Mouse (Mus musculus) thymus, postnatal 14 days (tissue): ENCODE measurements around the gene Cda.
"Not testable (repeated sequence)": the region's sequence is repeated elsewhere in the genome, so short reads cannot be mapped to it uniquely, and the experiment has no call there.

Source experiments
- DNase-seq: peaks from one replicate; pipeline ENCODE4 v3.0.0; 2021

Gene Cda

DNA sequence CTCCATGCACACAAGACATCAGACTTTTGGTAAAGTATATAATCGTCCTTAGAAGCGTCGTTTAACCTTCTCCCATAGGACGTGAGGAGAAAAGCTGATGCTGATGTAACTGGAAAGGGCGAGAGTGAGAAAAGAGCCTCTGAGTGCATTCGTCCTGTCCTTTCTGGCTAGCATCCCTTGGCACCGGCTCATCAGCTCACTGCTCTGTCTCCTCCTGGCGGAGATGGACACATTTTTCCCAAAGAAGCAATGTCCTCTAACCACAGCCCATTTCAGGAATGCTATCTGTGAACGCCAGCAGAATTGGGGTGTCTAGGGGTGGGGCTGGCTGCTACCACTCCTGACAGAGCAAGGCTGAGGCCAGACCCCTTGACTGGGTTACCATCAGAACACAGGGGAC lies 36.1 kb downstream of the Cda start:
- no peak for DNase-seq

DNA sequence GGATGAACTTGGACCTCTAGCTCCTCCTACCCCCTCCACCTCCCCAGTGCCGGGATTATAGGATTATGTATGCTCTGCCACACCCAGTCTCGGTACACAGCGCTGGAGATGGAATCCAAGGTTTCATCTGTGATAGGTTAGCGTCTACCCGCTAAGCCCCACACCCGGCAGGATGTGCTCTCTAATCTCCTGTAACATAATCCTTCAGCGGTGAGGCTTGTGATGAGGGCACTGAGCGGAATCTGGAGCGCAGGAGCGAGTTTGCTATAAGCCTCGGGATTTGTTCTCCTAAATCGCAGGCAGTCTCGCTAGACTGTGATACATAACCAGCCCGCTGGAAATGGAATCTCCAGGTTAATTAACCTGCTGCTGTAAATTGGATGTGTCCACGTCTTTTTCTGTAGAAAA lies 37.5 kb downstream of the Cda start:
- no peak for DNase-seq

DNA sequence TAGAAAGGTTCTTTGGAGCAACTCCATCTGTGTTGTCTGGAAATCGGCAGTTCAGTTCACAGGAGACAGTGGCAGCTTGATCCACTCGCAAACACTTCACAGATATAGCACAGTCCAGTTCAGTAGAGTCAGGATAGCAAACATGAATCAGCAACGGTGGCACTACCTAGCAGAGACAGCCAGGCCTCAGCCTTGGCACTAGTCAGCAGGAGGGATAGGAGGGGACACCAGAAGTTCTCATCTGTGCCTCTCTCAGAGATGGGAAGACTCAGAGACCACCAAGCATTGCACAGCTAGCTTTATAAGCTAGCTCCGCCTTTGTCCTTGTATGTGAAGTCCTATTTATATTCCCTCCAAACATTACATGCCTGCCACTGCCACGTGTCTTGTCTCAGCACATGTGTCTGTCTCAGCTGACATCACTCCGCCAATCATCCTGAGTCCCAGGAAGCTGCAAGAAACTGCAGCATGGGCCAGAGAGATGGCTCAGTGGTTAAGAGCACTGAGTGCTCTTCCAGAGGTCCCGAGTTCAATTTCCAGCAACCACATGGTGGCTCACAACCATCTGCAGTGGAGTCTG lies 39.8 kb downstream of the Cda start:
- DNase-seq = no peak

DNA sequence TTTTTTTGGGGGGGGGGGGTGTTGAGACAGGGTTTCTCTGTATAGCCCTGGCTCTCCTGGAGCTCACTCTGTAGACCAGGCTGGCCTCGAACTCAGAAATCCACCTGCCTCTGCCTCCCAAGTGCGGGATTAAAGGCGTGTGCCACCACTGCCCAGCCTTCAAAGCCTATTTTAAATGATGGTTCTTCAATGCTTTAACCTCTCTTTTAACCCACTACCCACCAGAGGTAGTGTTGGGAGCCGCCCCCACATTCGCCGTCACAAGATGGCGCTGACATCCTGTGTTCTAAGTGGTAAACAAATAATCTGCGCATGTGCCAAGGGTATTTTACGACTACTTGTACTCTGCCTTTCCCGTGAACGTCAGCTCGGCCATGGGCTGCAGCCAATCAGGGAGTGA lies 40.6 kb downstream of the Cda start:
- DNase-seq = not testable (repeated sequence)

DNA sequence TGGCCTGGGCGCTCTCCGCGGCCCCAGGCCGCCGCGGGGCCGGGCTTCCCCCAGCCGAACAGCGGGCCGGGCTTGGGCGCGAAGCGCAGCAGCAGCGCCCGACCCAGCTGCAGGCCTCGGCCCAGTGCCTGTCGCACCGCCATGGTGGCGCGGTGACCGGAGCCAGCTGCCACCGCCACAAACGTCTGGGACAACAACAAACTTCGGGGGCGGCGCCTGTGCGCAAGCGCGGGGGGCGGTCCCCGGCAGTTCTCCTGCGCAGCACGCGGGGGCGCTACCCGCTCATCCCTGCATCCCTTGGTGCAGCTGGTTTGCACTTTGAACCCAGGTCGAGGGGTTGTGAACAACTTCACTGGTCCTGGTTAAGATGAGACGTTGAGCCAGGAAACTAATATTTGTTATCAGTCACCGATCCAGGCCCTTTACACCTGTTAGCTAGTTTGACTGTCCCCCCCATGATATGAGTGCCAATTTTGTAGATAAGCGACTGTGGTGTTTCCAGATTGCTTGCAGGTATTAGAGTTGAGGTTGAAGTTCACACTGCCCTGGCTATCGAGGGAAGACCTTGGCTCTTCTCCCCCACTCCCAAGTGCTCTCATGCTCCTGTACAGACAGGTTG lies 41.6 kb downstream of the Cda start, which contains the start of gene Pink1:
Gene Pink1 (minus strand): TSS at position 231 of the 619 bp plus-strand sequence.
- DNase-seq = peak; percentile 92

DNA sequence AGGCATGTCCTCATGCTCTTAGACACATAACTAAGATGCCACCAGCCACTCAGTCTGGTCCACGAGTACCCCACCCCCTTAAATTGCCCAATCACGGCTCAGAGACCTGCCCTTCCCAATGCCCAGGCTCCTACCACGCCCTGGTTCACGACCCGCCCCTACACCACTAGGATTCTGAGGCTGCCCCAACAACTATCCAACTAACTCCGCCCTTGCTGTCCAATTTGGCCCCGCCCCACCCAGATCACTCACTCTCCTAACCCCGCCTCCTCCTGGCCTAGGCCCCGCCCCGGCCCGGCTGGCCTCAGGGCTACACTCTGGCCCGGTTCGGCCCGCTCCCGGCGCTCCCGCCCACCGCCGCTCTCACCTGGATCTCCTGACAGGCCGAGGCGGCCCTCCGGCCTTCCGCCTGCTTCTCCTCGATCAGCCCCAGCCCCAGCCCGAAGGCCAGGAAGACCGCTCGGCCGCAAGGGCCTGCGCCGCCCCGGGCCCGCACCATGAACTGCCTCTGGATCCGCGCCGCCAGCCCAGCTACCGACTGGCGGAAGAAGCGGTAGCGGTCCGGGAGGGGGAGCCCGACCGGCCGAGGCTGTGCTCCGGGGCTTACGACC lies 42.2 kb downstream of the Cda start:
- peak; percentile 92 for DNase-seq

DNA sequence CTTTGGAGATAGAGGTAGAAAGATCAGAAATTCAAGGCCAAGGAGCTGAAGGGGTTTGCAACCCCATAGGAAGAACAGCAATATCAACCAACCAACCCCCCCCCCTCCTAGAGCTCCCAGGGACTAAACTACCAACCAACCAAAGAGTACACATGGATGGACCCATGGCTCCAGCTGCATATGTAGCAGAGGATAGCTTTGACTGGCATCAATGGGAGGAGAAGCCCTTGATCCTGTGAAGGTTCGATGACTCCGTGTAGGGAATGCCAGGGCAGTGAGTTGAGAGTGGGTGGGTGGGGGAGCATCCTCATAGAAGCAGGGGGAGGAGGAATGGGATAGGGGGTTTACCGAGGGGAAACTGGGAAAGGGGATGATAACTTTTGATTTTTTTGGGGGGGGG lies 43.3 kb downstream of the Cda start:
- no peak for DNase-seq

DNA sequence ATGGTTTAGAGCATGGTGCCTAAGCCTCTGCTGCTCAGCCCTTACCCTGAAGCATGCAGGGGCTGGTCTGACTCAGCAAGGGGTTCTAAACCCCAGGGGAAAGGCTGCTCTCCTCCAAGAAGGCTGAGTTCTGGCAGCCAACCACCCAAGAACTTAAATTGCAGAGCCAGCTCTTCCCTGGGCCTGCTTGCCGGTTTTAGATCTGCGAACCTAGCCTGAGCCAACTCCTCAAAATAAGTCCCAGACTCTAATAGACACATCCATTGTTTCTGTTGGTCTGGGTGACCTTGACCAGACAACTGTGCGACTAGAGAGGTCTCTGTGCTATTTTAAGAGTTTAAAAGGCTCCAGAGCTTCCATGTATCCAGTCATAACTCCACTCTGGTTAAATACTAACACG lies 44.0 kb downstream of the Cda start:
- DNase-seq = no peak

DNA sequence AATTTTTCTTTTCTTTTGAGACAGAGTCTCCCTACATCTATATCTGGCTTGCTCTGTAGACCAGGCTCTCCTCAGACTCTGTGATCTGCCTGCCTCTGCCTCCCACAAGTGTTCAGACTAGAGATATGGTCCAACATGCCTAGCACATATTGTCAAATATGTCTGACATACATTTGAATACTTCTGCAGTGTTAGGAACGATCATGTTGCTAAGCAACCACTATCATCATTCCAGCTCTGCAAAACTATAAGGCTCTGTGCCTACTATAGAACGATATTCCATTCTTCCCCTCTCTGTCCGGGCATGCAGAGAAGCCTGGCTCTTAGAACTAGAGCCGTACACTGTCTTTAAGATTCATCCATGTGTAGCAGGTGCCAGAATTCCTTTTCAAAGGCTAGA lies 45.1 kb downstream of the Cda start:
- no peak for DNase-seq

DNA sequence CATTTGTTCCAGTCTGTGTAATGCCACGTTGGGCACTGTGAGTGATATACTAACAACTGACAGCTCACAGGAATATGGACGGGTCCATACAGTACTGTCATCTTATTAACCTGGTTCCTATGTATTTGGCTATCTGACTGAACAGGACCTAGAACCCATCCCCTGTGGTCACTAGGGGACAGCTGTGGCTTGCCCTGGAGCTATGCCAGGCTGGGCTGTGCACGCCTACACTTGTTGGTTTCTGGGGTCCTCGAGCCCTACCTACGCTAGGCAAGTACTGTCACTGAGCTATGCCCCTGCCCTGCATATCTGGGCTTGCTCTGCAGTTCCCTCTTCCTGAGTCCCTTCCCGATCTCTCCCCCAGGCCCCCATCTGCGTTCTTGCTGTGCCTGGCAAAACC lies 46.3 kb downstream of the Cda start:
- DNase-seq = no peak

DNA sequence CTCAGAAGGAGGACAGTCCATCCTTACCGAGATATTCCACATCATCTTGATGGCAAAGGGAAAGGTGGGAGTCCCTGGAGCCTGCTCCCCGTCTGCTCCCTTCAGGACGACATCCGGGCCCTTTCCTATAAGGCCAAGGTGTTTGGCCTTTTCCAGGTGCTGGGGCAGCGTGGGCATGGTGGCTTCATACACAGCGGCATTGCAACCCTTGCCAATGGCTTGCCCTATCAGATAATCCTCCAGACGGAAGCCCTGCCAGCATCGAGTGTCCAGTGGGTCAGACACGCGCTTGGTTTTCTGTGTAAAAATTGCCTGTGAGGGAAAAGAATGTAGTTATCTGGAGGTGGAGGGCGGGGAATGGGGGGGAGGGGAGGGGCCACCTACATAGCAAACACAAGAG lies 47.1 kb downstream of the Cda start:
- no peak for DNase-seq

DNA sequence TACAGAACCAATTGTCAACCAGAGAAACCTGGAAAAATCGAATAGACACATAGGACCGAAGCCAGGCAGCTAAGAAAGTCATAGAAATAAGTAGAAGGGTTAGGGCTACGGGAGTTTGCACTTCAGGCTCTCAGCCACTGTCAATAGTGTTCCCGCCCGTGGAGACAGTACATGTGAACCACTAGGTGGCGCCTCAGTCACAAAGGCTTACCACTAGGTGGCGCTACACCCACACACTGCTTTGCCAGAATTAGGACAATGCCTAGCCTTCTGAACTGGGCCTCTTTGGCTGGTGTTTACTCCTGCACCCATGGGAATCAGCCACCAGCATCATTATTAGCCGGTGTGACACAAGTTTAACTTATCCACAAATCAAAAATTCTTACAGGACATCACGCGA lies 48.3 kb downstream of the Cda start:
- peak; percentile 75 for DNase-seq

DNA sequence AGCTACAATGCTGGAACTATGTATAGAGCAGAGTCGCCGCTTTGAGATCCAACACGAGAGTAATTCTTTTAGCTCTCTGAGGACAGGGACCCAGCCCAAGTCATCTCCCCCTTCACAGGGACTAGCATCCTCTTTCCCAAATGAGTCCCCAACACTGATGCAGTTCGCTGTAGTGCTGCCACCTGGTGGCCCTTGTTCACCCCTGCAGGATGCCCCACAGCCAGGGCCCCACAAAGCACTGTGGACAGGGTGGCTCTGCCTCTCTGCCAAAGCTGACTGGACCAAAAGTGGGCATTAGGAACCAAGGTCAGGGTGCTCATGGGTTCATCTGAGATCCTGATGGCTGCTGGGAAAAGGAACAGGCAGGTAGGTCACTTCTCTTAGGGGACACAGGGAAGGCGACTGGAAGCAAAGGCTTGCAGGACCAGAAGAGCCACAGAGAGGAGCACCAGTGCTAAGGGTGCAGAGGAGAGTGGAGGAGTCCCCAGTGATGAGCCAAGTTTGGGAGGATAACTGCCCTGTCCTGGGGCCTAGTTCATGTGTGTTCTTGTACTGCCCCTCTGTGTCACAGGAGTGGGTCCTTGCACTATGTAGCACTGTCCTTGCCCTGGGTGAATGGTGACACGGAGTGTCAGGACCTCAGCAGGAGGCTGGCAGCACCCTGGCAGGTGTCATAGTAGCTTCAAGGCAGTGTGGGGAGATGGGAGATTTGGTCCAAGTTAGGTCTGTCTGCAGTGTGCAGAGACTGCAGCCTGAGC lies 49.1 kb downstream of the Cda start:
- DNase-seq = peak; percentile 60

DNA sequence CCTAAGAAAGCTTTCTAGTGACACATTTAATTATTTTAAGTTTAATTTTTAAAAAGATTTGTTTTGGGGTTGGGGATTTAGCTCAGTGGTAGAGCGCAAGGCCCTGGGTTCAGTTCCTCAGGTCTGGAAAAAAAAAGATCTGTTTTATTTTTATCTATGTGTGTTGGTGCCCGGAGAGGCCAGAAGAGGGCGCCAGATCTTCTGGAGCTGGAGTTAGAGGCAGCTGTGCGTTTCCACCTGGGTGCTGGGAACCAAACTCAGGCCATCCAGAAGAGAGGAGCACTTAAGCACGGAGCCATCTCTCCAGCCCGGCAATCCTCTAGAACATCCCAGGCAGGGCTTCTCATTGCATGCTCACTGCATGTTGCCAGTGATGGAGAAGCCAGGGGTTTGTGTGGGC lies 51.4 kb downstream of the Cda start:
- DNase-seq = no peak

DNA sequence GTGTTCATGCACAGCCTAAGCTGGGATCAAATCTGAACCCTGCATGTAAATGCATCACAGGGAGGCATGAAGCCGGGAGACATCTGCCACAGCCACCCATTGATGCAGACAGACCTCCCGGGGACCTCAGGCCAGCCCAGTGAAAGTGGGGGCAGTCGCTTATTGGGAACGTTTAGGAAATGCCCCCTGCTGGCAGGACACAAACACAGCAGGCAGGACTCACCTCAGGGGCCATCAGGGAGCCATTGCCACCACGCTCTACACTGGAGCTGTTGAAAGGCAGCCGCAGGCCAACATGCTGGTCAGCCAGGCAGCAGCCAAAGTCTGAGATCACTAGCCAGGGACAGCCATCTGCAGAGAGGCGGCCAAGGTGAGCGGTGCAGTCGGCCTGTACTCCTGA lies 52.0 kb downstream of the Cda start:
- peak; percentile 31 for DNase-seq

DNA sequence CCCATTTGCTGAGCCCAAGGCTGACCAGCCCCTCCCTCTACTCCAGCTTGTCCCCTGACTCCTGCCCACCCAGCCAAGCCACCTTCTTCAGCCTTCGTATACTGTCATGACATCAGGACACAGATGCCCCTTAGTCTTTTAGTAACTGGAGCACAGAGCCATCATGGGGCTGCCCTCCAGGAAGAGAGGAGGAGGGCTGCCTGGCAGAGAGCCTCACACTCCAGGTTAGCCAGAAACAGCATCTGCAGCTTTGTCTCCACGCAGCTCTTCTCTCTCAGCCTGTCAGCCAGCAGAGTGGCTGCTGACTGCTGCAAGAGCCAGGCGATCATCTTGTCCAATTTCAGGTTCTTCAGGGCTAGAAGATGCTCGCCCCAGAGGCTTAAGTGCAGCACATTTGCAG lies 54.0 kb downstream of the Cda start:
- DNase-seq = no peak

DNA sequence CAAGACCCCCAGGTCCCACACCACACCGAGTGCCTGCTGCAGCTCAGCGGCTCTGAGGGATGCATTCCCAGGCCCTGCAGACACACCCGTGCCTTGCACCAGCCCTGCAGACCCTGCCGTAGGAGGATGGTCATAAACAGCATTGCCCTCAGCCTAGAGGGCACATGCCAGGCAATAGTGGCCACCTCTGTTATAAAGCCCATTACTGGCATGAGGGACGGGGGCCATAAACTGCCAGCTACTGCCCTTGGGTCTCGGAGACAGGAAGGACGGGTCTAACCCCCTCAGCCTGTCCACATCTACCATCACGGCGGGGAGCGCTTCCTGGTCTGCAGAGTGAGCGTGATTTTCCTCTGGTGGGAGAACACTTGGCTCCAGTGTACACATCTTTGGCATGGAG lies 54.8 kb downstream of the Cda start:
- no peak for DNase-seq

DNA sequence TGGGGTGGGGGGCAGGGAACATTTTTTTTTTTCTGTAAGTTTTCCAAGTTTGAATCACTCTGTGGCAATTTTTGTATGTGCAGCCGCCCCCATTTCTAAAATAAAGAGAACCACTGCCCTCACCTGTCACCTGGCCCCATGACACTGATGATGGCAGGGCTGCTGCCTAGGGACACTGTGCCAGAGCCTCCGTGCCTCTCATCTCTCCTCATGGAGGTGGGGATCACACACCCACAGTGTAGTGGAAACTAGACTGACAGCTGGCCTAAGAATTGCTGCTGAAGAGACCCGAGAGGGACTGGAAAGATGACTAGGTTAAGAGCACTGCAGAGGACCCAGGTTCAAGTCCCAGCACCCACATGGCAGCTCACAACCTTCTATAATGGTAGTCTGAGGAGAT lies 55.7 kb downstream of the Cda start:
- DNase-seq = no peak

DNA sequence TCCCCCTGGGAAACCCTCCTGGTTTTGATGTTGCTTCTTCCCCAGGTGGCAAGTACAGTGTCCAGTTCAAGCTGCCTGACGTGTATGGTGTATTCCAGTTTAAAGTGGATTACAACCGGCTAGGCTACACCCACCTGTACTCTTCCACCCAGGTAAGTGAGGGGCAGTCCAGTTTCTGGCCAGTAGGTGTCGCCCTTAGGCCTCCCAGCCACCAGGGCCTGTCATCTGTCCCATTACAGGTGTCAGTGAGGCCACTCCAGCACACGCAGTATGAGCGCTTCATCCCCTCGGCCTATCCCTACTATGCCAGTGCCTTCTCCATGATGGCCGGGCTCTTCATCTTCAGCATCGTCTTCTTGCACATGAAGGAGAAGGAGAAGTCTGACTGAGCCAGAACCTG lies 56.2 kb downstream of the Cda start:
- peak; percentile 61 for DNase-seq

DNA sequence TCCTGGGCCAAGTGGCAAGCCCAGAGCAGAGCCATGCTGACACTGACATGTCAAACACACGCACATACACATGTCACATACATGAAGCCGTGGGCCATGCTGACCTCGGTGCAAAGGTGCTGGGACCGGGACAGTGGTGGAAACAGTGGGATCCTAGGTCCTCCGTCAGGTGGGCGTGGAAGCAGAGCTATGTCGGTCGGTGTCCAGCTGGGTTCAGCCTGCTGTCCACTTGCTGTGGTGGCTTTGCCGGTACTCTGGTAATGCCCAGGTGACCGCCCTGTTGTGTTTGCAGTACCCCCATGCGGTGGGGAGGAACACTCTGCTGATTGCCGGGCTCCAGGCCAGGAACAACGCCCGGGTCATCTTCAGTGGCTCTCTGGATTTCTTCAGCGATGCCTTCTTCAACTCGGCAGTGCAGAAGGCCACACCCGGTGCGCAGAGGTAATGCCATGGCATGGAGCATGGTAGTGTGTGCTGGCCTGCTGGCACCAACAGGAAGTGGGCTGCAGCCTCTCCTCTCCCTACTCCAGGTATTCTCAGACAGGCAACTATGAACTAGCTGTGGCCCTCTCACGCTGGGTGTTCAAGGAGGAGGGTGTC lies 57.4 kb downstream of the Cda start:
- DNase-seq = no peak

DNA sequence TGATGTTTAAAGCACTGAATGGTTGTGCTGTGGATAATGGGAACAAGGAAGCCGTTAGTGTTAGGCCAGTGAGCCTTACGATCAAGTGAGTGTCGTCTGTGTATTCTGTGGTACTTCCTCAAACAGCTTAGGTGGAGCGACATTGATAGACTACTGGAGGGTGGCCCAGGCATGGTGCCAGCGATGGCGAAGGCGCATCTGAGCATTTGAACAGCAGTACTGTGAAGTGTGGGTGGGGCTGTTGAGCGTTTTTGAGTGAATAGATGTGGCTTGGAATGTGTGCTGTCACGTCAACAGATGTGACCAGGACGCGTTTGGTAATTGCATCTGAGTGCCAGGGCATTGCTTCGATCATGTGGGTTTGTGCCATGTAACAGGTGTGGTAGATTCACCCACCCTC lies 60.1 kb downstream of the Cda start:
- DNase-seq = no peak

DNA sequence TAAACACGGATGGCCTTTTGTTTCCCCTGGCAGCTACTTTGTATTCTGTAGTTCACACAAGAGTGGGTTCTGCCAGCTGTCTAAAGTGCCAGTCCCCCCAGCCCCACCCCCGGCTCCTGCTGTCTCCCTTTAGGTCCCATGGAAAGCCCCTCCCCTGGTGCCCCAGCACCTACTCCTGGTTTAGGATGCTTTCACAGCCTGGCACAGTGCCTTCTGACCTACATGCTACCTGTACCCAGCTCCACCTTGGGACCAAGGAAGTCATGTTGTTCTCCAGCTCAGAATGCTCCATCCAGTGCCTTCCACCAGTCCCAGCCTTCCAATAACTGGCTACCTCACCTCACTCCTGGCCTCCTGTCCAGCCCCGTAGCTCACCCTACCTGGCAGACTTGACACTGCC lies 60.8 kb downstream of the Cda start:
- DNase-seq = no peak

DNA sequence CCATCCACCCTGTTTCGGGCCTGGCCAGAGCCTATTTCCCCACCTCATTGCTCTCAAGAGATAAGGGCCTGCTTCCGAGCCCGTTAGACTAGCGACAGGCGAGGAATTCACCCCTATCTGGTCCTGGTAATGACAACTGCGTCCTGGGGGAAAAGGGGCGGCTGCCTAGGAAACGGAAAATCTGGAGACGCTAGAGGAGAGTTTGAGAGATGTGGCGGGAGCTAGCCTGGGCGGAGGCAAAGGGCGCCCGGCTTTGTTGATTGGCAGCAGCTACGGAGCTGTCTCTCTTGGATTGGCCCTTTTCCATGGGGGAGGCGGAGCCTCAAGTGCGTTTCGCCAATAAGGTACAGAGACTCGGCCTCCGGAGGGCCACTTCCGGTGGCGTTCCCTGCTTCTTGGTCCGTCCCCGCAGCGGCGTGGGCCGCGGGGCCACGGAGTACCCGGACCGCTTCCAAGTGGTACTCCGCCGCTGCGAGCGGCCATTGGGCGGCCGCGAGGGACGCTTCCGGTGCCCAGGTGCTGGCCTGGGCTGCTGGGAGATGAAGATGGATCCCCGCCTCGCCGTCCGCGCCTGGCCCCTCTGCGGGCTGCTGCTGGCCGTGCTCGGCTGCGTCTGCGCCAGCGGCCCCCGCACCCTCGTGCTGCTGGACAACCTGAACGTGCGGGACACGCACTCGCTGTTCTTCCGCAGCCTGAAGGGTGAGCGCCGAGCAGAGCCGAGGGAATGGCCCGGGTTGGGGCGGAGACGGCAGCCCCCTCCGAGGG lies 63.3 kb downstream of the Cda start, which contains the start of gene Ddost:
Gene Ddost (plus strand): TSS at position 391 of the 765 bp plus-strand sequence.
- peak; percentile 95 for DNase-seq
